7 mouse cellular contexts compared by ENCODE assay signal in the genomic region with DNA sequence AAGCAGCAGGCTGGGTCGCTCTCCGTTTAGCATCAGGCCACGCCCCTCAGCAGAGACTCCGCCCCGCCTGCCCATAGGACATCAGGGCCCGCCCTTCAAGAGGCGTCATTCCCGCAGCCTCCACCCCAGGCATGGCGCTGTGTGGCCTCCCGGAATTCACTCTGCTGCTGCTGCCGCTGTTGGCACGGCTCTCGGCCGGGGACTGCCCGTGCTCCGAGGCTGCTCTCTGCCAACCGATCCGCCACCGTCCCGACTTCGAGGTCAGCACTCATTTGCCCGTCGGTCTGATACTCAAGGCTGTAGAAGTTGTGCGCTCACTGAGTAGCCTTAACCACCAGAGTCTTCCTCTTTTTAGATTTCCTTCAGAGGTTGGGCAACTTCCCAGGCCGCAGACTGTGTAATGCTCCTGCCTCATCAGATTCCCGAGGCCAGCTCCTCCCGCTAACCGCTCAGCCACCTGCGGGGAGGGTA. TPM values are rescaled to one million over a fixed set of nuclear protein-coding genes. Genes with fewer than 3 reads are reported as not detected.
DNase-seq lines count a peak whose midpoint lies in the region; ATAC-seq lines count a peak whose summit lies in the region.

No protein-coding gene starts in this region.

- no peaks in the 10 kb centered on the region for H3K9me3 ChIP-seq in embryonic facial prominence, embryonic 10.5 days
- no peaks in the 10 kb centered on the region for H3K9me3 ChIP-seq in limb, embryonic 10.5 days (replicated peaks)
- no peaks in the 10 kb centered on the region for H3K9me3 ChIP-seq in midbrain, embryonic 13.5 days

- peak overlapping the region; percentile 91 for H3K27ac ChIP-seq in embryonic facial prominence, embryonic 10.5 days (replicated peaks)
- H3K27ac ChIP-seq in limb, embryonic 10.5 days = peak overlapping the region; percentile 90
- H3K27ac ChIP-seq in midbrain, embryonic 13.5 days = peak overlapping the region; percentile 63

- WGBS in embryonic facial prominence, embryonic 10.5 days = under 1% methylated on average over 29 of the region's 29 CpGs
- WGBS in limb, embryonic 10.5 days = under 1% methylated on average over 29 of the region's 29 CpGs
- WGBS in midbrain, embryonic 13.5 days = under 1% methylated on average over 29 of the region's 29 CpGs

- H3K4me1 ChIP-seq in embryonic facial prominence, embryonic 10.5 days = peaks cover 17% of the 10 kb centered on the region
- peaks cover 18% of the 10 kb centered on the region for H3K4me1 ChIP-seq in limb, embryonic 10.5 days
- H3K4me1 ChIP-seq in midbrain, embryonic 13.5 days (replicated peaks) = peaks cover 10% of the 10 kb centered on the region

- ATAC-seq in granulocyte monocyte progenitor cell, adult 5-6 weeks (replicated peaks; ENCODE audit: poor library complexity, severe bottlenecking) = peak; percentile 90
- peak; percentile 99 for ATAC-seq in midbrain, embryonic 13.5 days

- H3K4me3 ChIP-seq in embryonic facial prominence, embryonic 10.5 days = peak overlapping the region; percentile 68
- peak overlapping the region; percentile 67 for H3K4me3 ChIP-seq in limb, embryonic 10.5 days
- peak overlapping the region; percentile 58 for H3K4me3 ChIP-seq in midbrain, embryonic 13.5 days (replicated peaks)

- H3K9ac ChIP-seq in midbrain, embryonic 13.5 days (replicated peaks) = peak overlapping the region; percentile 67

- DNase-seq in adrenal gland, postnatal 10 days = peak; percentile 96
- peak; percentile 95 for DNase-seq in embryonic facial prominence, embryonic 10.5 days (ENCODE audit: low spot score)
- peak; percentile 95 for DNase-seq in kidney, adult 11 months
- DNase-seq in limb, embryonic 10.5 days (ENCODE audit: low spot score) = peak; percentile 91
- peak; percentile 85 for DNase-seq in spleen, adult 12 weeks (ENCODE audit: low spot score)

- peak overlapping the region; percentile 70 for H3K4me2 ChIP-seq in midbrain, embryonic 13.5 days (replicated peaks)

- peaks cover 7% of the 10 kb centered on the region for H3K36me3 ChIP-seq in embryonic facial prominence, embryonic 10.5 days (replicated peaks)
- 0 out of 2 replicates have a peak, but pooled peaks cover 2% of the 10 kb centered on the region for H3K36me3 ChIP-seq in limb, embryonic 10.5 days
- H3K36me3 ChIP-seq in midbrain, embryonic 13.5 days = peaks cover 7% of the 10 kb centered on the region; the same call in 1 of the 2 replicates

- H3K27me3 ChIP-seq in embryonic facial prominence, embryonic 10.5 days (replicated peaks; ENCODE audit: low read depth, poor library complexity, severe bottlenecking) = no peaks in the 10 kb centered on the region
- H3K27me3 ChIP-seq in limb, embryonic 10.5 days (ENCODE audit: low read depth, poor library complexity, severe bottlenecking) = no peaks in the 10 kb centered on the region
- no peaks in the 10 kb centered on the region for H3K27me3 ChIP-seq in midbrain, embryonic 13.5 days

RNA-seq across cellular contexts. Expression of a gene that starts 0.8 kb away (rescaled TPM):
- total RNA-seq in adrenal gland, postnatal 10 days (2021) = 10 to 100 TPM in 1 of 2 experiments, 1 to 10 TPM in 1; 8.4 to 11.0 TPM
- 4.4 and 5.2 TPM in 2 replicates for polyA plus RNA-seq in embryonic facial prominence, embryonic 10.5 days (2016; fragmentation: Nextera tagmentation; extraction: Ambion mirVana)
- 4.7 and 10.5 TPM in 2 replicates for total RNA-seq in granulocyte monocyte progenitor cell, adult 5-6 weeks (2014; fragmentation: Nextera tagmentation)
- total RNA-seq in granulocyte monocyte progenitor cell, adult 5-6 weeks (2017) = 7.3 and 10.9 TPM in 2 replicates
- polyA plus RNA-seq in limb, embryonic 10.5 days (2016; fragmentation: Nextera tagmentation; extraction: Ambion mirVana) = 3.3 and 4.7 TPM in 2 replicates
- polyA plus RNA-seq in midbrain, embryonic 13.5 days (2015; fragmentation: Nextera tagmentation; extraction: Ambion mirVana) = 4.2 and 4.6 TPM in 2 replicates

RNA-seq across cellular contexts. Expression of a gene that starts 46.0 kb away (rescaled TPM):
- 10 to 100 TPM; 12.5 to 17.3 TPM for total RNA-seq in adrenal gland, postnatal 10 days (2021)
- 28.0 and 30.5 TPM in 2 replicates for polyA plus RNA-seq in embryonic facial prominence, embryonic 10.5 days (2016; fragmentation: Nextera tagmentation; extraction: Ambion mirVana)
- 7.6 and 13.9 TPM in 2 replicates for total RNA-seq in granulocyte monocyte progenitor cell, adult 5-6 weeks (2014; fragmentation: Nextera tagmentation)
- 17.7 and 19.8 TPM in 2 replicates for total RNA-seq in granulocyte monocyte progenitor cell, adult 5-6 weeks (2017)
- polyA plus RNA-seq in limb, embryonic 10.5 days (2016; fragmentation: Nextera tagmentation; extraction: Ambion mirVana) = 20.1 and 23.0 TPM in 2 replicates
- polyA plus RNA-seq in midbrain, embryonic 13.5 days (2015; fragmentation: Nextera tagmentation; extraction: Ambion mirVana) = 15.5 and 16.4 TPM in 2 replicates

RNA-seq across cellular contexts. Expression of a gene that starts 49.1 kb away (rescaled TPM):
- total RNA-seq in adrenal gland, postnatal 10 days (2021) = 1 to 10 TPM; 2.2 to 4.5 TPM
- 6.0 and 7.4 TPM in 2 replicates for polyA plus RNA-seq in embryonic facial prominence, embryonic 10.5 days (2016; fragmentation: Nextera tagmentation; extraction: Ambion mirVana)
- 4.6 and 6.4 TPM in 2 replicates for total RNA-seq in granulocyte monocyte progenitor cell, adult 5-6 weeks (2014; fragmentation: Nextera tagmentation)
- total RNA-seq in granulocyte monocyte progenitor cell, adult 5-6 weeks (2017) = 7.9 and 27.0 TPM in 2 replicates
- polyA plus RNA-seq in limb, embryonic 10.5 days (2016; fragmentation: Nextera tagmentation; extraction: Ambion mirVana) = 3.9 and 6.8 TPM in 2 replicates
- polyA plus RNA-seq in midbrain, embryonic 13.5 days (2015; fragmentation: Nextera tagmentation; extraction: Ambion mirVana) = 5.5 and 5.8 TPM in 2 replicates

RNA-seq across cellular contexts. Expression of a gene that starts 49.2 kb away (rescaled TPM):
- total RNA-seq in adrenal gland, postnatal 10 days (2021) = 100 to 1,000 TPM; 276 to 286 TPM
- 1,248 and 1,288 TPM in 2 replicates for polyA plus RNA-seq in embryonic facial prominence, embryonic 10.5 days (2016; fragmentation: Nextera tagmentation; extraction: Ambion mirVana)
- 393 and 432 TPM in 2 replicates for total RNA-seq in granulocyte monocyte progenitor cell, adult 5-6 weeks (2014; fragmentation: Nextera tagmentation)
- 166 and 178 TPM in 2 replicates for total RNA-seq in granulocyte monocyte progenitor cell, adult 5-6 weeks (2017)
- polyA plus RNA-seq in limb, embryonic 10.5 days (2016; fragmentation: Nextera tagmentation; extraction: Ambion mirVana) = 1,264 and 1,383 TPM in 2 replicates
- polyA plus RNA-seq in midbrain, embryonic 13.5 days (2015; fragmentation: Nextera tagmentation; extraction: Ambion mirVana) = 606 and 609 TPM in 2 replicates

Comparison
In these comparisons a context has a peak if more than half of its experiments do, and no peak if none do; other contexts are left out.
1. Peak in every context shown above with its lines: DNase-seq, ATAC-seq, H3K4me3 ChIP-seq and H3K27ac ChIP-seq.